Mouse (Mus musculus): Measurements from ENCODE around the gene Trmt1. TPM values are rescaled to one million over a fixed set of nuclear protein-coding genes. Genes with fewer than 3 reads are reported as not detected.
A peak's percentile ranks its signal among the peaks of the same experiment; 100 is the strongest.

Gene Trmt1
- polyA plus RNA-seq, 1 experiment from 2014 or later: 72.3 TPM

- ATAC-seq (replicated peaks; ENCODE audit: low FRiP score): no peak
- WGBS: 91% methylated on average over 6 of the region's 6 CpGs
- H3K9me3 ChIP-seq (ENCODE audit: control insufficient read depth, low read length): no peaks in the 10 kb centered on the region
- H3K4me2 ChIP-seq (ENCODE audit: low read depth, low read length, severe bottlenecking): no peak overlapping the region
- H3K36me3 ChIP-seq (ENCODE audit: control insufficient read depth, insufficient read depth, low read length): peaks cover 3% of the 10 kb centered on the region; the same call in 1 of the 2 replicates
- no peaks in the 10 kb centered on the region for H3K27me3 ChIP-seq (ENCODE audit: control insufficient read depth, insufficient read depth, low read length)
- peaks cover 3% of the 10 kb centered on the region; the same call in 1 of the 2 replicates for H3K4me1 ChIP-seq (replicated peaks; ENCODE audit: control insufficient read depth, insufficient read depth, low read length)
- no peak overlapping the region for H3K9ac ChIP-seq (ENCODE audit: low read length)
- no peak overlapping the region for H3K27ac ChIP-seq (ENCODE audit: low read depth, low read length)
- DNase-seq (ENCODE audit: low spot score): no peak
- H3K4me3 ChIP-seq (ENCODE audit: low read depth, low read length): no peak overlapping the region
These were observed 9.0 kb downstream of the Trmt1 start for GRCm38 (mm10) chr8:84695140-84695539.

DNA sequence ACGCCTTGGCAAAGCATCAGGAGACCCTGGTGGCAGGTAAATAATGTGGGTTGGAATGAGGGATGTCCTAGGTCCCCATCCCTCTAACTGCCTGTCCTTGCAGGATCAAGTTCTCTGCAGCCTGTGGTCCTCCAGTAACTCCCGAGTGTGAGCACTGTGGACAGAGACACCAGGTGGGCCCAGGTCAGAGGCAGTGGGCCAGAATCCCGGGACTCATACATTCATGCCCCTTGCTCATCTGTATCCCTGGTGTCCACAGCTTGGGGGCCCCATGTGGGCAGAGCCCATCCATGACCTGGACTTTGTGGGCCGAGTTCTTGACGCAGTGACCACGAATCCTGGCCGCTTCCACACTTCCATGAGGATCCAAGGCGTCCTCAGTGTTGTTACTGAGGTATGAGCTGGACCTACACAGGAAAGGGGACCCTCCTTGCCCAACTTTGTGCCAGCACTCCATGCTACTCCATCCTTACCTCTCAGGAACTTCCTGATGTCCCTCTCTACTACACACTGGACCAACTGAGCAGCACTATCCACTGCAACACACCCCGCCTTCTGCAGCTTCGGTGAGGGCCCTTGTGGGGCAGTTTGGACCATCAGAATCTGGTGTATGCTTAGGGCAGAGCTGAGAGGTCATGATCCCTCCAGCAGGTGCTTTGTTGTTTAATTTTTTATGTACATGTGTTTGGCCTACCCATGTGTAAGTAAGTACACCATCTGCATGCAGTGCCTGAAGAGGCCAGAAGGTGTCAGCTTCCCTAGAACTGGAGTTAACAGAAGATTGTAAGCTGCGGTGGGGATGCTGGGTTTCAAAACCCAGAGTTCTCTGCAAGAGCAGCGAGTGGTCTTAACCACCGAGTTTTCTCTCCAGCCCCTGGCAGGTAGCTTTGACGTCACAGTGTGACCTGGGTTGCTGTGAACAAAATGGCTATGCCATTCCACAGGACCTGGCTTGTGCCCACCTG lies 11.3 kb downstream of the Trmt1 start:
- peaks cover 16% of the 10 kb centered on the region for H3K27me3 ChIP-seq (ENCODE audit: control insufficient read depth, insufficient read depth, low read length)
- ATAC-seq (replicated peaks; ENCODE audit: low FRiP score) (no peak), DNase-seq (ENCODE audit: low spot score) (peak; percentile 70)
- H3K4me3 ChIP-seq (ENCODE audit: low read depth, low read length): no peak overlapping the region
- WGBS: 85% methylated on average over 14 of the region's 14 CpGs
- no peaks in the 10 kb centered on the region for H3K9me3 ChIP-seq (ENCODE audit: control insufficient read depth, low read length)
- H3K36me3 ChIP-seq (ENCODE audit: control insufficient read depth, insufficient read depth, low read length): peaks cover 3% of the 10 kb centered on the region; the same call in 1 of the 2 replicates
- peaks cover 1% of the 10 kb centered on the region; the same call in 1 of the 2 replicates for H3K4me1 ChIP-seq (replicated peaks; ENCODE audit: control insufficient read depth, insufficient read depth, low read length)
- H3K27ac ChIP-seq (ENCODE audit: low read depth, low read length): no peak overlapping the region
- no peak overlapping the region for H3K9ac ChIP-seq (ENCODE audit: low read length)
- no peak overlapping the region for H3K4me2 ChIP-seq (ENCODE audit: low read depth, low read length, severe bottlenecking)

GRCm38 (mm10) chr8:84698288-84698687 lies 12.2 kb downstream of the Trmt1 start:
- Histone ChIP-seq H3K9ac (ENCODE audit: low read length) (no peak overlapping the region), H3K27me3 (ENCODE audit: control insufficient read depth, insufficient read depth, low read length) (peaks cover 24% of the 10 kb centered on the region), H3K4me3 (ENCODE audit: low read depth, low read length) (no peak overlapping the region), H3K9me3 (ENCODE audit: control insufficient read depth, low read length) (no peaks in the 10 kb centered on the region), H3K4me1 (replicated peaks; ENCODE audit: control insufficient read depth, insufficient read depth, low read length) (peaks cover 1% of the 10 kb centered on the region; the same call in 1 of the 2 replicates), H3K4me2 (ENCODE audit: low read depth, low read length, severe bottlenecking) (no peak overlapping the region), H3K36me3 (ENCODE audit: control insufficient read depth, insufficient read depth, low read length) (peaks cover 3% of the 10 kb centered on the region; the same call in 1 of the 2 replicates), H3K27ac (ENCODE audit: low read depth, low read length) (no peak overlapping the region)
- WGBS: 89% methylated on average over 5 of the region's 5 CpGs
- ATAC-seq (replicated peaks; ENCODE audit: low FRiP score) (no peak), DNase-seq (ENCODE audit: low spot score) (no peak)

DNA sequence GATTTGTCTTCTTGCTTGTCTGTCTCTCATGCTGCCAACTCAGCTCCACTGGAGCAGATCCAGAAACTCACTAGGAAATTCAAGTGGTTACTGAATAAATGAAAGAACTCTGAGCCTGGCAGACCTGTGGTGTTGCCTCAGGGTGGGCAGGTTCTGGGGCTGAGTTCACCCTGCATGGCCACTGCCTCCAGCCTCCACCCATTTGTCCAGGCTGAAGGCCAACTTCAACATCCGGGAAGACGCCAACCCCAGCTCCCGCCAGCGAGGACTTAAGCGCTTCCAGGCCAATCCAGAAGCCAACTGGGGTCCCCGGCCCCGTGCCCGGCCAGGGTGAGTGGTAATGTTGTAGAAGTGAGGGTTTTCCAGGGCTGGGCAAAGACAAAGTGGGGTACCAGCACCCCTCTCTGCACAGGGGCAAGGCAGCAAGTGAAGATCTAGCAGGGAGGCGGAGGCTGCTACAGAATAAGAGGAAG lies 12.9 kb downstream of the Trmt1 start:
- 92% methylated on average over 9 of the region's 9 CpGs for WGBS
- H3K4me1 ChIP-seq (replicated peaks; ENCODE audit: control insufficient read depth, insufficient read depth, low read length): peaks cover 3% of the 10 kb centered on the region; the same call in 1 of the 2 replicates
- H3K4me3 ChIP-seq (ENCODE audit: low read depth, low read length): no peak overlapping the region
- H3K4me2 ChIP-seq (ENCODE audit: low read depth, low read length, severe bottlenecking): no peak overlapping the region
- no peaks in the 10 kb centered on the region for H3K9me3 ChIP-seq (ENCODE audit: control insufficient read depth, low read length)
- H3K9ac ChIP-seq (ENCODE audit: low read length): no peak overlapping the region
- DNase-seq (ENCODE audit: low spot score): no peak
- H3K27ac ChIP-seq (ENCODE audit: low read depth, low read length): no peak overlapping the region
- H3K36me3 ChIP-seq (ENCODE audit: control insufficient read depth, insufficient read depth, low read length): peaks cover 3% of the 10 kb centered on the region; the same call in 1 of the 2 replicates
- peaks cover 31% of the 10 kb centered on the region for H3K27me3 ChIP-seq (ENCODE audit: control insufficient read depth, insufficient read depth, low read length)
- no peak for ATAC-seq (replicated peaks; ENCODE audit: low FRiP score)

DNA sequence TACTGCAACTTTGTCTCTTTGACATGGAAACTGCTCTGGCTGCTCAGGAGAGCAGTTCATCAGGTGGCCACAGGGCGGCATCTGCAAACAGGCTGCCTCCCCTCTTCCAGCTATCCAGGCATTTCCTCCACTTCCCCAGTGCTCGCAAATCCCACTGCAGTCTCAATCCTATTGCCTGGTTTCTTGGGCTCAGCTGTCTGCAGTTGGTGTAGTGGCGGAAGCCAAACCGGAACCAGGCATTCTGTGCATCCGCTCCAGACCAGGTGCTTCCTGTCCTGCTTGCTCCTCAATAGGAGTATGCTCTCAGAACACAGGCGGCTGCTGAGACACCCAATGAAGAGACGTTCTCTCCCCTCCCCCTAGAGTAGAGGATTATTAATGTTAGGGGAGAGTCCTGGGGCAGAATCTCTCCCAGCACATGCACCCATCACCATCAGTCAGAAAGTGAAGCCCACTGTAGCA lies 13.8 kb downstream of the Trmt1 start:
- no peak for ATAC-seq (replicated peaks; ENCODE audit: low FRiP score)
- H3K27ac ChIP-seq (ENCODE audit: low read depth, low read length): no peak overlapping the region
- peaks cover 3% of the 10 kb centered on the region; the same call in 1 of the 2 replicates for H3K36me3 ChIP-seq (ENCODE audit: control insufficient read depth, insufficient read depth, low read length)
- no peaks in the 10 kb centered on the region for H3K9me3 ChIP-seq (ENCODE audit: control insufficient read depth, low read length)
- 71% methylated on average over 7 of the region's 7 CpGs for WGBS
- peaks cover 40% of the 10 kb centered on the region for H3K27me3 ChIP-seq (ENCODE audit: control insufficient read depth, insufficient read depth, low read length)
- H3K9ac ChIP-seq (ENCODE audit: low read length): no peak overlapping the region
- H3K4me2 ChIP-seq (ENCODE audit: low read depth, low read length, severe bottlenecking): no peak overlapping the region
- no peak overlapping the region for H3K4me3 ChIP-seq (ENCODE audit: low read depth, low read length)
- DNase-seq (ENCODE audit: low spot score): peak; percentile 83
- peaks cover 3% of the 10 kb centered on the region; the same call in 1 of the 2 replicates for H3K4me1 ChIP-seq (replicated peaks; ENCODE audit: control insufficient read depth, insufficient read depth, low read length)

DNA sequence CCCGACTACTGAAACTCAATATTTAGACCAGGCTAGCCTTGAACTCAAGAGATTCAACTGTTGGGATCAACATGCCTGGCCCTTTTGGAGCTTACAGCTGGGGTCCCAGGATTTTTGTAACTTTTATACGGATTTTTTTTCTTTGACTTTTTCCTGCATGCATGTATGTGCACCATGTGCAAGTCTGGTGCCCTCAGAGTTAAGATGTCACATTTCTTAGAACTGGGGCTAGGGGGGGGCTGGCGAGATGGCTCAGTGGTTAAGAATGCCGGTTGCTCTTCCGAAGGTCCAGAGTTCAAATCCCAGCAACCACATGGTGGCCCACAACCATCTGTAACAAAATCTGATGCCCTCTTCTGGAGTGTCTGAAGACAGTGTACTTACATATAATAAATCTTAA lies 14.4 kb downstream of the Trmt1 start:
- peaks cover 47% of the 10 kb centered on the region for H3K27me3 ChIP-seq (ENCODE audit: control insufficient read depth, insufficient read depth, low read length)
- DNase-seq (ENCODE audit: low spot score) (no peak), ATAC-seq (replicated peaks; ENCODE audit: low FRiP score) (no peak)
- no peaks in the 10 kb centered on the region; the same call in 1 of the 2 replicates for H3K36me3 ChIP-seq (ENCODE audit: control insufficient read depth, insufficient read depth, low read length)
- H3K4me2 ChIP-seq (ENCODE audit: low read depth, low read length, severe bottlenecking): no peak overlapping the region
- H3K9ac ChIP-seq (ENCODE audit: low read length): no peak overlapping the region
- no peak overlapping the region for H3K4me3 ChIP-seq (ENCODE audit: low read depth, low read length)
- H3K9me3 ChIP-seq (ENCODE audit: control insufficient read depth, low read length): no peaks in the 10 kb centered on the region
- peaks cover 6% of the 10 kb centered on the region; the same call in 1 of the 2 replicates for H3K4me1 ChIP-seq (replicated peaks; ENCODE audit: control insufficient read depth, insufficient read depth, low read length)
- no peak overlapping the region for H3K27ac ChIP-seq (ENCODE audit: low read depth, low read length)
- 76% methylated on average over 5 of the region's 5 CpGs for WGBS

GRCm38 (mm10) chr8:84700941-84701911 lies 15.1 kb downstream of the Trmt1 start, which contains the start of gene Lyl1:
TSS of gene Lyl1 (plus strand) at chr8:84701457.
- peak; percentile 34; the same call in 1 of the 2 replicates for ATAC-seq (replicated peaks; ENCODE audit: low FRiP score)

More at GRCm38 (mm10) chr8:84700941-84701911, 15.1 kb downstream of the Trmt1 start, which contains the start of gene Lyl1:
- no peak within 1 kb of the TSS for H3K4me2 ChIP-seq (ENCODE audit: low read depth, low read length, severe bottlenecking)
- no peaks in the 10 kb centered on the region; the same call in 1 of the 2 replicates for H3K36me3 ChIP-seq (ENCODE audit: control insufficient read depth, insufficient read depth, low read length)
- peak; percentile 79 for DNase-seq (ENCODE audit: low spot score)
- 0 out of 2 replicates have a peak within 1 kb of the TSS, but pooled peaks have one; percentile 6 for H3K27ac ChIP-seq (ENCODE audit: low read depth, low read length)
- peaks cover 7% of the 10 kb centered on the region; the same call in 1 of the 2 replicates for H3K4me1 ChIP-seq (replicated peaks; ENCODE audit: control insufficient read depth, insufficient read depth, low read length)
- H3K9me3 ChIP-seq (ENCODE audit: control insufficient read depth, low read length): no peaks in the 10 kb centered on the region
- 10% methylated on average over 34 of the region's 34 CpGs for WGBS
- H3K4me3 ChIP-seq (ENCODE audit: low read depth, low read length): 0 out of 2 replicates have a peak within 1 kb of the TSS, but pooled peaks have one; percentile 6
- peak within 1 kb of the TSS; percentile 23; the same call in 1 of the 2 replicates for H3K9ac ChIP-seq (ENCODE audit: low read length)
- H3K27me3 ChIP-seq (ENCODE audit: control insufficient read depth, insufficient read depth, low read length): peaks cover 50% of the 10 kb centered on the region
